Mouse (Mus musculus): ENCODE measurements at regions not wholly inside any gene's neighbourhood (a gene's known extent, or its start where the extent isn't known, plus 50 kb on each side); places are given as distances from the start of the nearest gene placed in this dataset.

GRCm38 (mm10) chr5:119978096-119978715, 138.1 kb upstream of the Rbm19 start:
- no peaks in the 10 kb centered on the region for H3K4me1 ChIP-seq (ENCODE audit: control insufficient read depth, insufficient read depth, low read length)
- no peak overlapping the region for H3K4me3 ChIP-seq (replicated peaks; ENCODE audit: extremely low read depth, low read depth, low read length)
- no peak for DNase-seq
- TF ChIP-seq POLR2A (IDR thresholded peaks at IDR 0.05; ENCODE audit: borderline replicate concordance, extremely low read depth, low read depth, low read length): no peak
- no peak for TF ChIP-seq CTCF (IDR thresholded peaks at IDR 0.05; ENCODE audit: insufficient read depth, low read length)
- WGBS: 34% methylated on average over 10 of the region's 10 CpGs

- WGBS: 47% methylated on average over 18 of the region's 18 CpGs
- no peak for DNase-seq
Observed at GRCm38 (mm10) chr5:119981111-119981807, 135.0 kb upstream of the Rbm19 start.

GRCm38 (mm10) chr5:119984206-119984605, 132.1 kb upstream of the Rbm19 start:
- no peaks in the 10 kb centered on the region for H3K4me1 ChIP-seq (ENCODE audit: control insufficient read depth, insufficient read depth, low read length)
- DNase-seq: no peak
- H3K4me3 ChIP-seq (replicated peaks; ENCODE audit: extremely low read depth, low read depth, low read length): no peak overlapping the region
- TF ChIP-seq CTCF (IDR thresholded peaks at IDR 0.05; ENCODE audit: insufficient read depth, low read length): no peak
- TF ChIP-seq POLR2A (IDR thresholded peaks at IDR 0.05; ENCODE audit: borderline replicate concordance, extremely low read depth, low read depth, low read length): no peak
- WGBS: 69% methylated on average over 7 of the region's 7 CpGs

More at GRCm38 (mm10) chr5:119981111-119981807, 135.0 kb upstream of the Rbm19 start:
- TF ChIP-seq POLR2A (IDR thresholded peaks at IDR 0.05; ENCODE audit: borderline replicate concordance, extremely low read depth, low read depth, low read length): no peak
- TF ChIP-seq CTCF (IDR thresholded peaks at IDR 0.05; ENCODE audit: insufficient read depth, low read length): no peak
- Histone ChIP-seq H3K4me3 (replicated peaks; ENCODE audit: extremely low read depth, low read depth, low read length) (no peak overlapping the region), H3K4me1 (ENCODE audit: control insufficient read depth, insufficient read depth, low read length) (no peaks in the 10 kb centered on the region)

GRCm38 (mm10) chr5:119992130-119992529, 124.1 kb upstream of the Rbm19 start:
- H3K4me1 ChIP-seq (ENCODE audit: control insufficient read depth, insufficient read depth, low read length): no peaks in the 10 kb centered on the region
- no peak for DNase-seq
- H3K4me3 ChIP-seq (replicated peaks; ENCODE audit: extremely low read depth, low read depth, low read length): no peak overlapping the region
- no peak for TF ChIP-seq POLR2A (IDR thresholded peaks at IDR 0.05; ENCODE audit: borderline replicate concordance, extremely low read depth, low read depth, low read length)
- TF ChIP-seq CTCF (IDR thresholded peaks at IDR 0.05; ENCODE audit: insufficient read depth, low read length): no peak
- WGBS: 58% methylated on average over 3 of the region's 3 CpGs

DNA sequence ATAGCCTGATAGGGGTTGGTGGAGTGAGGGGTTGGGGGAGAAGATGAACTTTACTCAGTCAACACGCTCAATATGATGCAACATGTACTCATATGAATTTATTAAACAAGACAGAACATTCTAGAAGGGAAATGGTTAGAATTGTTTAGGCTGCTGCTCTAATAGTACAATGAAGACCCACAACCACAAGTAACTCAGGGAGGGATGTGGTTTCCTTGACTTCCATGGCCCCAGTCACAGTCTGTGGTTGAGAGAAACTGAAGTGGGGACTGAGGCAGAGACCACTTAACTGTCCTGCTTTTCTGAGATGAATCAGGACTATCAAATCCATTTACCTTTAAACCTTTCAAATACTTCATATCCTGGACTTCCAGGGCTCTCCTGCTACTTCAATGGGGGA, 120.5 kb upstream of the Rbm19 start:
- H3K4me1 ChIP-seq (ENCODE audit: control insufficient read depth, insufficient read depth, low read length): no peaks in the 10 kb centered on the region
- DNase-seq: no peak
- 87% methylated on average over 1 of the region's 1 CpGs for whole genome bisulfite sequencing
- TF ChIP-seq POLR2A (IDR thresholded peaks at IDR 0.05; ENCODE audit: borderline replicate concordance, extremely low read depth, low read depth, low read length): no peak
- no peak for TF ChIP-seq CTCF (IDR thresholded peaks at IDR 0.05; ENCODE audit: insufficient read depth, low read length)
- no peak overlapping the region for H3K4me3 ChIP-seq (replicated peaks; ENCODE audit: extremely low read depth, low read depth, low read length)

GRCm38 (mm10) chr5:120005696-120006469, 110.4 kb upstream of the Rbm19 start:
- 49% methylated on average over 6 of the region's 6 CpGs for WGBS
- Histone ChIP-seq H3K4me3 (replicated peaks; ENCODE audit: extremely low read depth, low read depth, low read length) (no peak overlapping the region), H3K4me1 (ENCODE audit: control insufficient read depth, insufficient read depth, low read length) (no peaks in the 10 kb centered on the region)
- no peak for DNase-seq
- TF ChIP-seq POLR2A (IDR thresholded peaks at IDR 0.05; ENCODE audit: borderline replicate concordance, extremely low read depth, low read depth, low read length): no peak
- TF ChIP-seq CTCF (IDR thresholded peaks at IDR 0.05; ENCODE audit: insufficient read depth, low read length): no peak

DNA sequence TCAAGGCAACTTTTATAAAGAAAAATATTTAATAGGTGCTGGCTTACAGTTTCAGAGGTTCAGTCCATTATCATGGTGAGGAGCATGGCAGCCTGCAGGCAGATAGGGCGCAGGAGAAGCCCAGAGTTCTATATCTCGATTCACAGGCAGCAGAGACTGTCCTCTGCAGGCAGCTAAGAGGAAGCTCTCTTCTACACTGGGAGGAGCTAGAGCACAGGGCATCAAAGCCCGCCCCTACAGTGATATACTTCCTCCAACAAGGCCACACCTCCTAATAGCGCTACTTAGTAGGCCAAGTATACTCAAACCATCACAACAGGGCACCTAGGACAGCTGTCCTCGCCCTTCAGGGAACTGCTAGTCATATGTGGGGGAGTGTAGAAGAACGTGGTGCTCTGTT, 108.5 kb upstream of the Rbm19 start:
- Histone ChIP-seq H3K4me1 (ENCODE audit: control insufficient read depth, insufficient read depth, low read length) (no peaks in the 10 kb centered on the region), H3K4me3 (replicated peaks; ENCODE audit: extremely low read depth, low read depth, low read length) (no peak overlapping the region)
- 67% methylated on average over 6 of the region's 6 CpGs for WGBS
- no peak for DNase-seq
- TF ChIP-seq POLR2A (IDR thresholded peaks at IDR 0.05; ENCODE audit: borderline replicate concordance, extremely low read depth, low read depth, low read length) (no peak), CTCF (IDR thresholded peaks at IDR 0.05; ENCODE audit: insufficient read depth, low read length) (no peak)

GRCm38 (mm10) chr5:120008306-120008705, 108.0 kb upstream of the Rbm19 start:
- 82% methylated on average over 9 of the region's 9 CpGs for WGBS

DNA sequence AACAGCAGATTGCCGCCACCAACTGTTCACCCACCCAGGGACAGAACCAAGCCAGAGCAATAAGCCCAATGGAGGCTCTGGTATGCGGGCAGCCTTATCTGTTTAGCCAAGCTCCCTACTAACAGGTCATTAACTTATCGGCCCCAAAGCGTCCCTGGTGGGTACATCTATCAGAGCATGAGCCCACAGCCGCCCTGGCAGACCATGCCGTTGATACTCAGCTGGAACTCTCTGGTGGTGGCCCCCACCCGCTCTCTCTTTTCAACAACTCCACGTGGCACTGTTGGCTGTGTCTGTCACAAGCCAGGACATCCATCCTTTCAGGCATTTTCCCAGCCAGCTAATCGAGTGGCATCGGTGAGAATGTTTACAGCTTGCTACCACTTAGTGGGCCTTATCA, 100.8 kb upstream of the Rbm19 start:
- TF ChIP-seq CTCF (IDR thresholded peaks at IDR 0.05; ENCODE audit: insufficient read depth, low read length): no peak
- no peak for TF ChIP-seq POLR2A (IDR thresholded peaks at IDR 0.05; ENCODE audit: borderline replicate concordance, extremely low read depth, low read depth, low read length)
- 19% methylated on average over 10 of the region's 10 CpGs for WGBS
- H3K4me3 ChIP-seq (replicated peaks; ENCODE audit: extremely low read depth, low read depth, low read length): no peak overlapping the region
- no peak for DNase-seq
- no peaks in the 10 kb centered on the region for H3K4me1 ChIP-seq (ENCODE audit: control insufficient read depth, insufficient read depth, low read length)

More at GRCm38 (mm10) chr5:120008306-120008705, 108.0 kb upstream of the Rbm19 start:
- H3K4me3 ChIP-seq (replicated peaks; ENCODE audit: extremely low read depth, low read depth, low read length): no peak overlapping the region
- TF ChIP-seq CTCF (IDR thresholded peaks at IDR 0.05; ENCODE audit: insufficient read depth, low read length) (no peak), POLR2A (IDR thresholded peaks at IDR 0.05; ENCODE audit: borderline replicate concordance, extremely low read depth, low read depth, low read length) (no peak)
- no peak for DNase-seq
- H3K4me1 ChIP-seq (ENCODE audit: control insufficient read depth, insufficient read depth, low read length): no peaks in the 10 kb centered on the region

Data from lung, adult 2 months (tissue).